Comparison of ENCODE assay signal across 26 mouse cellular contexts in genomic region chr2:11623726-11624125, GRCm38 (mm10). TPM values are rescaled to one million over a fixed set of nuclear protein-coding genes. Genes with fewer than 3 reads are reported as not detected.
"Had no signal": no experiment of that assay in that cellular context is flagged by ENCODE, and none has a peak within 500 bp of the region (broad histone marks: within the 10 kb centered on the region; RNA-seq: fewer than 3 reads in every experiment).

No protein-coding gene starts in this region.

- H3K27ac ChIP-seq: midbrain, embryonic 10.5 days; midbrain, embryonic 12.5 days; neural tube, embryonic 13.5 days; neural tube, embryonic 15.5 days had no signal

- H3K27me3 ChIP-seq: midbrain, embryonic 12.5 days; neural tube, embryonic 13.5 days; neural tube, embryonic 15.5 days had no signal

- H3K9me3 ChIP-seq: midbrain, embryonic 10.5 days; midbrain, embryonic 12.5 days; neural tube, embryonic 13.5 days; neural tube, embryonic 15.5 days had no signal

- H3K4me3 ChIP-seq: midbrain, embryonic 10.5 days; midbrain, embryonic 12.5 days; myocyte; neural tube, embryonic 13.5 days; neural tube, embryonic 15.5 days had no signal

- H3K4me1 ChIP-seq: midbrain, embryonic 10.5 days; midbrain, embryonic 12.5 days; neural tube, embryonic 13.5 days; neural tube, embryonic 15.5 days had no signal

- ATAC-seq: midbrain, embryonic 16.5 days had no signal

- DNase-seq: lung, embryonic 14.5 days; lung, postnatal 10 days; lung, postnatal 4 days; midbrain, embryonic 14.5 days; retina, postnatal 1 day; right cerebral cortex, adult 18-20 months; right cerebral cortex, postnatal 25 days; right cerebral cortex, postnatal 4 days; spleen, adult 18-20 months; thymus, adult 18-20 months; thymus, postnatal 14 days; thymus, postnatal 36 days had no signal

- H3K9ac ChIP-seq: lung, embryonic 14.5 days; midbrain, embryonic 12.5 days; neural tube, embryonic 13.5 days; neural tube, embryonic 15.5 days had no signal

- H3K4me2 ChIP-seq: lung, embryonic 14.5 days; midbrain, embryonic 12.5 days; neural tube, embryonic 13.5 days; neural tube, embryonic 15.5 days had no signal

- H3K36me3 ChIP-seq: midbrain, embryonic 10.5 days; midbrain, embryonic 12.5 days; neural tube, embryonic 13.5 days; neural tube, embryonic 15.5 days had no signal

RNA-seq across cellular contexts. Expression of gene Gm17490, which starts 2.3 kb away (rescaled TPM):
- total RNA-seq: megakaryocyte, adult 5-6 weeks; megakaryocyte-erythroid progenitor cell, adult 5-6 weeks had no signal
- polyA plus RNA-seq: lung, embryonic 14.5 days; lung, embryonic 16.5 days; midbrain, embryonic 10.5 days; midbrain, embryonic 12.5 days; midbrain, embryonic 14.5 days; midbrain, embryonic 16.5 days; myocyte; neural tube, embryonic 11.5 days; neural tube, embryonic 13.5 days; neural tube, embryonic 15.5 days; small intestine, adult 2 months; stomach, embryonic 14.5 days; stomach, embryonic 16.5 days; thymus, postnatal 0 days had no signal

RNA-seq across cellular contexts. Expression of gene Il2ra, which starts 18.9 kb away (rescaled TPM):
- polyA plus RNA-seq: lung, embryonic 14.5 days; midbrain, embryonic 10.5 days; midbrain, embryonic 14.5 days; myocyte; neural tube, embryonic 11.5 days; neural tube, embryonic 15.5 days; stomach, embryonic 14.5 days; stomach, embryonic 16.5 days had no signal
